Mouse (Mus musculus): ENCODE measurements around the gene Gm17455.

- no peak for TF ChIP-seq MAX (IDR thresholded peaks at IDR 0.05; ENCODE audit: low read depth)
- TF ChIP-seq POLR2A (IDR thresholded peaks at IDR 0.05; ENCODE audit: insufficient read length, low read depth) = no peak
- no peak for TF ChIP-seq POLR2AphosphoS2 (IDR thresholded peaks at IDR 0.05; ENCODE audit: insufficient read length, low read depth)
- no peak for TF ChIP-seq TCF12 (IDR thresholded peaks at IDR 0.05; ENCODE audit: insufficient read depth, poor library complexity, severe bottlenecking)
- TF ChIP-seq MYOD1 (IDR thresholded peaks at IDR 0.05; ENCODE audit: control insufficient read depth in 1 of 3, insufficient read length in 2 of 3, low read depth in 2 of 3) = no peak
- no peak for TF ChIP-seq MYOG (IDR thresholded peaks at IDR 0.05; ENCODE audit: control insufficient read depth in 1 of 3, insufficient read depth in 1 of 3, insufficient read length in 2 of 3, low read depth in 2 of 3)
- TF ChIP-seq E2F4 (IDR thresholded peaks at IDR 0.05; ENCODE audit: insufficient read depth) = no peak
- TF ChIP-seq USF1 (IDR thresholded peaks at IDR 0.05; ENCODE audit: low read depth) = no peak
- no peak for TF ChIP-seq TCF3 (IDR thresholded peaks at IDR 0.05; ENCODE audit: insufficient read length, low read depth)
- TF ChIP-seq CEBPB (IDR thresholded peaks at IDR 0.05; ENCODE audit: insufficient read depth, poor library complexity, severe bottlenecking) = no peak
- no peak for TF ChIP-seq REST (IDR thresholded peaks at IDR 0.05; ENCODE audit: insufficient read depth, insufficient read length)
- no peak for TF ChIP-seq SRF (IDR thresholded peaks at IDR 0.05; ENCODE audit: control insufficient read depth, insufficient read length, low read depth)
Measured at GRCm38 (mm10) chr10:60381142-60381925, 18.2 kb upstream of the Gm17455 start.
